Mouse (Mus musculus) embryonic facial prominence, embryonic 15.5 days (tissue): ENCODE results near the gene AC129217.1. TPM values are rescaled to one million over a fixed set of nuclear protein-coding genes. Genes with fewer than 3 reads are reported as not detected.
A peak's percentile ranks its signal among the peaks of the same experiment; 100 is the strongest.

ENCODE experiments used
- ATAC-seq: fragments of 200-750 bp; cut with Nextera tagmentation; 2 replicates; pipeline ENCODE4 v1.8.0; 2017; ENCODE audit warnings: low read depth, moderate TSS enrichment; ENCODE audit not compliant: insufficient number of reproducible peaks, low FRiP score, low TSS enrichment
- H3K27ac ChIP-seq: fragments of 300-500 bp; sonication (generic); replicated peaks from 2 replicates; pipeline ENCODE4 v1.5.1; 2015; ENCODE audit warnings: mild to moderate bottlenecking, inconsistent platforms
- H3K27me3 ChIP-seq: fragments of 300-500 bp; sonication (generic); 2 replicates; pipeline ENCODE4 v1.6.1; 2015; ENCODE audit warnings: inconsistent platforms
- H3K36me3 ChIP-seq: fragments of 300-500 bp; sonication (generic); 2 replicates; pipeline ENCODE4 v1.6.1; 2015; ENCODE audit warnings: mild to moderate bottlenecking, inconsistent platforms
- H3K4me1 ChIP-seq: fragments of 300-500 bp; sonication (generic); 2 replicates; pipeline ENCODE4 v1.6.1; 2015; ENCODE audit warnings: inconsistent platforms
- H3K4me2 ChIP-seq: fragments of 300-500 bp; sonication (generic); replicated peaks from 2 replicates; pipeline ENCODE4 v1.6.1; 2015; ENCODE audit warnings: mild to moderate bottlenecking, inconsistent platforms
- H3K4me3 ChIP-seq: fragments of 300-500 bp; sonication (generic); replicated peaks from 2 replicates; pipeline ENCODE4 v1.5.1; 2015; ENCODE audit warnings: mild to moderate bottlenecking, inconsistent platforms
- H3K9ac ChIP-seq: fragments of 300-500 bp; sonication (generic); 2 replicates; pipeline ENCODE4 v1.6.1; 2015; ENCODE audit warnings: inconsistent platforms
- H3K9me3 ChIP-seq: fragments of 300-500 bp; sonication (generic); replicated peaks from 2 replicates; pipeline ENCODE4 v1.6.1; 2016; ENCODE audit warnings: inconsistent platforms
- WGBS: fragments of 180-500 bp; shearing (Covaris S2); methylation state at CpG from one replicate; pipeline ENCODE4 v1.1.7; 2015; 5-methylcytosine and 5-hydroxymethylcytosine counted together
- polyA plus RNA-seq: library from polyadenylated mRNA; unstranded; fragments of >200 nt; fragmentation: Nextera tagmentation; extraction: Ambion mirVana; gene quantifications from 2 replicates; pipeline ENCODE4 v1.2.1, GENCODE M21; 2015

Gene AC129217.1
- polyA plus RNA-seq, 1 experiment from 2014 or later: not detected

DNA sequence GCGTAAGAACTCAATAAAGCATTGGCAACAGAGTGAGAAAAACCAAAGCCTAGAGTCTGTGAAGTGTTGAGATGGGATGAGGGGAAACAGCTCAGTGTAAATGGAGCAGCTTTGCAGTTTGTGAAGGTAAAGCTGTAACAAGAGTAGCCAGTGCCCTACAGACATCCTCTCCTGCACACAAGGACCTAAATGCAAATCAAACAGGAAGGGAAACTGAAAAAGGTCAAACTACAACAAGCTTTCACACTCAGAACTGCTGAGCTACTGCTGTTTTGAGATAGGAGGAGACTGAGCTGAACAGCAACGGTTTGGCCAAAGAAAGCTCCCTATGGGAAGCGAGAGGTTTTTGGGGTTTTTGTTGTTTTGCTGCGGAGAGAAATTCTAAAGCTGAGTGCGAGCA, 22.8 kb upstream of the AC129217.1 start:
- Histone ChIP-seq H3K27me3 (no peaks in the 10 kb centered on the region), H3K4me2 (no peak overlapping the region), H3K27ac (no peak overlapping the region), H3K9me3 (no peaks in the 10 kb centered on the region), H3K9ac (no peak overlapping the region), H3K36me3 (peaks cover 57% of the 10 kb centered on the region), H3K4me3 (no peak overlapping the region), H3K4me1 (peaks cover 9% of the 10 kb centered on the region)
- ATAC-seq: no peak
- WGBS: 97% methylated on average over 5 of the region's 5 CpGs

DNA sequence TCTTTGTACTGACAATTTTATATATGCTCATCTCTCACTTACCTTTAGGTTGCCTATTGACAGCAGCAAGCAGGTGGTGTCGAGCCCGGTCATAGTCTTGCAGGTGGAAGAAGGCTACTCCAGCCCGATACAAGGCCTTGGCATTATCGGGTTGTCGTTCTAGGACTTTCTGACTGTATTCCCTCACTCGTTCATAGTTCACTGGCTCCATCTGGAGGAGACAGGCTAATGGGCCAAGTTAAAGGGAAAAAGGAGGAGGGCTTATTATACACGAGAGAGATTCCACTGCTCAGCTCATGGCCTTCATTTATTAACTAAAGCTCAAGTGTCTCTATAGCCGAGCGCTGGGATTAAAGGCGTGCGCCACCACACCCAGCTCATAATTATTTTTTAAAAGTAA, 13.8 kb upstream of the AC129217.1 start:
- H3K36me3 ChIP-seq: peaks cover 55% of the 10 kb centered on the region
- no peak overlapping the region for H3K27ac ChIP-seq

DNA sequence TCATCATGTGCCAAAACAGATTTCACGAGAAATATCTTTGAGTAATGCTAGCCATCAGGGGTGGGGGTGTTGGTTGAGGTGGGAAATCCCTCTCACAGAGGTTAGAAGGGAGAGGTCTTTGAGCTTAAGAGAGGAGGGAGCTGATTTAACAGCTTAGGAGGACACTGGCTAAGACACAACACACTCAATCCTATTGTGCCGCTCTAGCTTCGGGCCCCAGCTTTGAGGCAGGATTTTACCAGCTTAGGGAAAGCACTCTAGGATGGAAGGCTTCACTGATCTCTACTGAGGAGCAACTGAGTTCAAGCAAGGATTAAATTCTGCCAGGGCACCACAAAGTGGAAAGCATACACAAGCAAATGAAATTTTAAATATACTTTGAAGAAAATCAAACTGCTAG, 12.6 kb upstream of the AC129217.1 start:
- Histone ChIP-seq H3K27ac (no peak overlapping the region), H3K9ac (no peak overlapping the region), H3K27me3 (no peaks in the 10 kb centered on the region), H3K36me3 (peaks cover 46% of the 10 kb centered on the region), H3K9me3 (no peaks in the 10 kb centered on the region), H3K4me3 (0 out of 2 replicates have a peak overlapping the region, but pooled peaks have one; percentile 8), H3K4me2 (peak overlapping the region; percentile 17), H3K4me1 (peaks cover 27% of the 10 kb centered on the region)
- ATAC-seq: no peak
- WGBS: 70% methylated on average over 3 of the region's 3 CpGs

More for the DNA sequence above, 13.8 kb upstream of the AC129217.1 start:
- no peaks in the 10 kb centered on the region for H3K9me3 ChIP-seq
- H3K4me2 ChIP-seq: no peak overlapping the region
- no peak for ATAC-seq
- H3K27me3 ChIP-seq: no peaks in the 10 kb centered on the region
- no peak overlapping the region for H3K9ac ChIP-seq
- WGBS: 71% methylated on average over 11 of the region's 11 CpGs
- peaks cover 24% of the 10 kb centered on the region for H3K4me1 ChIP-seq
- H3K4me3 ChIP-seq: no peak overlapping the region

DNA sequence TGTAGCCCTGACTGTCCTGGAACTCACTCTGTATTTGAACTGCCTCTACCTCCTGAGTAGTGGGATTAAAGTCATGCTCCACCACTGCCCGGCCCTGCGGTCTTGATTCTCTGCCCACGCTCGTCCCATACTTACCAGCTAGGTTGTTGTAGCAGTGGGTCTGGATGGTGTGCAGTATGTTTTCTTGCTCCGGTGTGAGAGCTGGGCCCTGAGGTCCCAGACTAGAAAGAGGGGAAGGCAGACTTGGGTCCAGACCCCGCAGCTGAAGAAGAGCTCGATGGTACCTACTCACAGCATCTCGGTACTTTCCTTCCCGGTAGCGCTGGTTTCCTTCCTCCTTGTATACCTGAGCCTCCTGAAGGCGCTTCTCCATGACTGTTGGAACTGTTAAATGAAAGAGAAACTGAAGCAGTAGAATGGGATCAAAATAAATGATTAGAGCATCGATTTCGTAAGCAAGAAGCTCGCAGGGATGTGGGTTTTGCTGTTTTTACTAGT, 11.2 kb upstream of the AC129217.1 start:
- peaks cover 40% of the 10 kb centered on the region for H3K4me1 ChIP-seq
- peak overlapping the region; percentile 90 for H3K4me2 ChIP-seq
- H3K27me3 ChIP-seq: no peaks in the 10 kb centered on the region
- no peak for ATAC-seq
- no peaks in the 10 kb centered on the region for H3K9me3 ChIP-seq
- peak overlapping the region; percentile 99 for H3K4me3 ChIP-seq
- 19% methylated on average over 14 of the region's 14 CpGs for WGBS
- H3K36me3 ChIP-seq: peaks cover 40% of the 10 kb centered on the region
- peak overlapping the region; percentile 100 for H3K27ac ChIP-seq
- peak overlapping the region; percentile 68 for H3K9ac ChIP-seq

DNA sequence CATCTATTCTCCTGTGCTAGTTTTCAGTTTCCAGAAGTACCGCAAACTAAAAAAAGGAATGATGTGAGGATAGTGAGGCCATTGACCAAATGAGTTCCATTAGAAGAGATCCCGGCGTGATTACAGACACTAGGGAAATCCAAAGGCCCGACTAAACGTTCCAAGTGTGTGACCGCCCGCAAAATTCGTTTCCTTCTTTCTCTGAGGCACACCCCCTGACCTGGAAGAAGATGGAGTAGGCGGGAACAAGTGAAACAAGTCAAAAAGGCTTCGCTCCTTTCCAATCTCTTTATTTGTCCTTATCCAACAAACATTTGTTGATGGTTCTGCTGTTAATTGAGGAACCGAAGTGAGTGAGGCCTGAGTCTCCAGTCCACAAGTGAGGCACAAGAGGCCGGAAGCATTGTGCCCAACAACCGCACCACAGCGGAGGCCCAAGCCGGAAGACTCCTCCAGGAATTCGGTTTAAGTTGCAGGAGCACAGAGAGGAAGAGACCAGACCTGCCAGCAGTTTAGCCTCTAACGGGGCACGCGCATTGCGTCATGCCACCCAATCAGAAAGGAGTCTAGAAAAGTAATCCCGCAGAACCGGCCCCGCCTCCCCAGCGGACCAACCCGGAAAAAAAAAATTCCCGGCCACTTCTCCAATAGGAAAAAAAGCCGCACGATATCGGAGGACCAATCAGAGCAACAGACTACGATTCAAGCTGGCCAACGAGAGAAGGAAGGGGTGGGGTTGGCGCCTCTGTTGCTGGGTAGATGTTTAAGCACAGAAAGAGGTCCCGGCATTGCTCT, 10.6 kb upstream of the AC129217.1 start, which contains the start of gene Ttc9c:
TSS of gene Ttc9c (minus strand) at position 533 of the 795 bp plus-strand sequence.
- under 1% methylated on average over 33 of the region's 33 CpGs for WGBS
- peak within 1 kb of the TSS; percentile 100 for H3K27ac ChIP-seq
- peak within 1 kb of the TSS; percentile 95 for H3K9ac ChIP-seq
- peaks cover 41% of the 10 kb centered on the region for H3K4me1 ChIP-seq
- peak; percentile 94 for ATAC-seq
- H3K27me3 ChIP-seq: no peaks in the 10 kb centered on the region
- H3K4me2 ChIP-seq: peak within 1 kb of the TSS; percentile 90
- peak within 1 kb of the TSS; percentile 99 for H3K4me3 ChIP-seq
- H3K36me3 ChIP-seq: peaks cover 40% of the 10 kb centered on the region
- H3K9me3 ChIP-seq: no peaks in the 10 kb centered on the region

DNA sequence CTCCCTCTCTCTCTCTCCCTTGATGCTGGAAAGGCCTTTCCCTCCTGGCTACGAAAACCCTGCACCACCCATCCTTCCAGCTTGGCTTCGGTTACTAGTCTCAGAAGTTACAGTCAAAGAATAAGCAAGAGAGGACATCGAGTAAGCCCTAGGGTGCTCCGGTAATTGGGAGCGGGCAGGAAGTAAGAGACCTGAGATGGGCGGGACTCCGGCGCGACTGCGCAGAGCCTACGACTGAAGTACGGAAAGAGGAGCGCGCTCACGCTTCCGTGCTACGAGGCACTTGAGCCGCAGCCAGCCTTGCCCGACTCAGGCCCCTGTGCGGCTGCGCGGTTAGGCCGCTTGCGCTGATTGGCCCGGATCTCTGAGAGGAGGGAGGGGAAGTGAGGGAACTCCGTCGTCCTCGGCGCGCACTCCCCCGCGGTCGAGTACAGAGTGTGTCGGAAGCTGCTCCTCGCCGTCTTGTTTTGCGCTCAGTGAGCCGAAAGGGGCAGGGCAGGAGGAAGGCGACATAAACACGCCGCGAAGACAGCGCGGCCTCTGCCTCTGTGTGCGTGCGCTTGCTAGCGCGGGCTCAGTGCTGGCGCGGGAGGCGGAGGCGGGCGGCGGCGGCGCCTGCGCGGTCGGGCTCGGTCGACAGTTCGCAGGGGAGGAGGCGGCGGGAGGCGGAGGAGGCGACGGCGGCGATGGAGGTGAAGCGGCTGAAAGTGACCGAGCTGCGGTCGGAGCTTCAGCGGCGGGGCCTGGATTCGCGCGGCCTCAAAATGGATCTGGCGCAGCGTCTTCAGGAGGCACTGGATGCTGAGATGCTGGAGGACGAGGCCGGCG, 9.8 kb upstream of the AC129217.1 start, which contains the start of gene Hnrnpul2:
TSS of gene Hnrnpul2 (plus strand) at position 415 of the 828 bp plus-strand sequence.
- no peaks in the 10 kb centered on the region for H3K9me3 ChIP-seq
- H3K4me1 ChIP-seq: peaks cover 41% of the 10 kb centered on the region
- under 1% methylated on average over 81 of the region's 83 CpGs for WGBS
- peak within 1 kb of the TSS; percentile 100 for H3K27ac ChIP-seq
- H3K9ac ChIP-seq: peak within 1 kb of the TSS; percentile 95
- peaks cover 42% of the 10 kb centered on the region for H3K36me3 ChIP-seq
- peak; percentile 96 for ATAC-seq
- no peaks in the 10 kb centered on the region for H3K27me3 ChIP-seq
- H3K4me3 ChIP-seq: peak within 1 kb of the TSS; percentile 99
- H3K4me2 ChIP-seq: peak within 1 kb of the TSS; percentile 90

DNA sequence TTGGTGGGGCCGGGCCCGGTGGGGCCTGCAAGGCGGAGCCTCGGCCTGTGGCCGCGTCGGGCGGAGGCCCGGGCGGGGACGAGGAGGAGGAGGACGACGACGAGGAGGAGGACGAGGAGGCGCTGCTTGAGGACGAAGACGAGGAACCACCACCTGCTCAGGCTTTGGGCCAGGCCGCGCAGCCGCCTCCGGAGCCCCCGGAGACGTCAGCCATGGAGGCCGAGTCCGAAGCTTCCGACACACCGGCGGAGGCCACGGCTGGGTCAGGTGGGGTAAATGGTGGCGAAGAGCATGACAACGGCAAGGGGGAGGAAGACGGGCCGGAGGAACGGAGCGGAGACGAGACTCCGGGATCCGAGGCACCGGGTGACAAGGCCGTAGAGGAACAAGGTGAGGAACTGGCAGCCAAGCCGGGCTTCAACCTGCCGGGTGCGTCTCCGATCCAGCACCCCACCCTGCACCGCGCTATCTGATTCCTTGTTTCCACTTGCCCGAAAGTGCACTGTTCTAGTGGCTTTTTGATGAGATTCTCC, 9.1 kb upstream of the AC129217.1 start:
- ATAC-seq: 0 out of 2 replicates have a peak, but pooled peaks have one; percentile 1
- no peaks in the 10 kb centered on the region for H3K27me3 ChIP-seq
- WGBS: under 1% methylated on average over 48 of the region's 48 CpGs

DNA sequence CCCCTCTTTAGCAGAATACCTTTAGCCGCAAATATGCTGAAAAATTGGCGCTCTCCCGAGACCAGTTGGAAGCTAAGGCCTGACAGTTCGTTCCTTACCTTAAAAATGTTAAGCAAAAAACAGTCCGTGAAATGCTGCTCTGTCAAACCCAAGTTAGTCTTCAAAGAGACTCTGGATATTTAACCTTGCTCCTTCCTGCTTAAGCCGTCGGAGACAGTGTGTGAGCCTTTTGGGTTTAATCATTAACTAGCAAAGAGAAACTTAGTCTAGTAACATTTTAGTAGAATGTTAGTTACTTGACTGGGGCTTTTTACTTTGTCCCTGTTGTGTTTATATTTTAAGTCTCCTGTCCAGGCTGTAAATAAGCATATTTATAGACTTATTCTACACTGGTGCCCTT, 8.4 kb upstream of the AC129217.1 start:
- H3K9ac ChIP-seq: peak overlapping the region; percentile 95
- H3K4me2 ChIP-seq: peak overlapping the region; percentile 73
- 1% methylated on average over 7 of the region's 7 CpGs for WGBS
- no peaks in the 10 kb centered on the region for H3K9me3 ChIP-seq
- 0 out of 2 replicates have a peak overlapping the region, but pooled peaks have one; percentile 100 for H3K27ac ChIP-seq
- peaks cover 36% of the 10 kb centered on the region for H3K4me1 ChIP-seq
- peaks cover 42% of the 10 kb centered on the region for H3K36me3 ChIP-seq
- peak overlapping the region; percentile 99 for H3K4me3 ChIP-seq
- H3K27me3 ChIP-seq: no peaks in the 10 kb centered on the region
- ATAC-seq: no peak

More for the DNA sequence above, 9.1 kb upstream of the AC129217.1 start:
- Histone ChIP-seq H3K4me2 (peak overlapping the region; percentile 73), H3K9me3 (no peaks in the 10 kb centered on the region), H3K27ac (peak overlapping the region; percentile 100), H3K9ac (peak overlapping the region; percentile 95), H3K4me1 (peaks cover 41% of the 10 kb centered on the region), H3K36me3 (peaks cover 42% of the 10 kb centered on the region), H3K4me3 (peak overlapping the region; percentile 99)

DNA sequence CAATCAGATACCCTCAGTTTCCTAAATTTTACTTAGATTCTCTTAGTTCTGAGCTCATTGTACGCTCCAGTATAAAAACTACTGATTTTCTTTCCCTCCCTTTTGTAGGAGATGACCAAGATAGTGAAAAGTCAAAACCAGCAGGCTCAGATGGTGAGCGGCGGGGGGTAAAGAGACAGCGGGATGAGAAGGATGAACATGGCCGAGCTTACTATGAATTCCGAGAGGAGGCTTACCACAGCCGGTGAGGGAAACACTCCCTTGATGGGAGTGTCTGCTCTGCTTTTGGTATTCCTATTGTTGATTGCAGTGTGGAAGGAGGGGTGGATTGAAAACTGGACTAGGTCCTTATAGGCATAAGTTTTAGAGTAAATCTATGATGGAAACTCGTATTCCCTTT, 6.9 kb upstream of the AC129217.1 start:
- Histone ChIP-seq H3K27ac (no peak overlapping the region), H3K27me3 (no peaks in the 10 kb centered on the region), H3K4me2 (peak overlapping the region; percentile 73), H3K4me3 (peak overlapping the region; percentile 99), H3K36me3 (peaks cover 49% of the 10 kb centered on the region), H3K9ac (no peak overlapping the region), H3K4me1 (peaks cover 25% of the 10 kb centered on the region), H3K9me3 (no peaks in the 10 kb centered on the region)
- ATAC-seq: no peak
- 69% methylated on average over 8 of the region's 8 CpGs for WGBS

DNA sequence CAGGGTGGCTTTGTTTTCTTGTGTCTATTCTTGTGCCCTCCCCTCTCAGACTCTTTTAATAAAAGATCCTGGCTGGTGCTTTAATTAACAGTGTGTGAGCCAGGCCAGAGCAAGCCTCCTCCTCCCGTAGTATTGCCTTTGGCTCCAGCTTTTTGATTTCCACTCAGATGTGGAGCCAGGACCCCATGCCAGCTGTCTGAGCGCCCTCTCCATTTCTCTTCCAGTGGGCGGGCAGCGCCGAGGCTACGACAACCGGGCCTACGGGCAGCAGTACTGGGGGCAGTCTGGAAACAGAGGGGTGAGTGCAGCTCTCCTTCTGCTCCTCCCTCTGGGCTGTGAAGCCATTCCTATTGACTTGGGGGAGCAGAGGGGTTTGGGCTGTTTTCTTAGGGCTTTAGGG, 1.1 kb downstream of the AC129217.1 start:
- ATAC-seq: no peak; the same call in 1 of the 2 replicates
- Histone ChIP-seq H3K27me3 (no peaks in the 10 kb centered on the region), H3K27ac (no peak overlapping the region), H3K36me3 (peaks cover 98% of the 10 kb centered on the region), H3K4me2 (no peak overlapping the region), H3K4me1 (0 out of 2 replicates have a peak, but pooled peaks cover 3% of the 10 kb centered on the region), H3K4me3 (no peak overlapping the region), H3K9ac (no peak overlapping the region), H3K9me3 (no peaks in the 10 kb centered on the region)
- WGBS: 91% methylated on average over 8 of the region's 8 CpGs
